Mouse (Mus musculus) adipose tissue, adult 10 weeks (tissue): ENCODE data around the gene Alox15. TPM values are rescaled to one million over a fixed set of nuclear protein-coding genes. Genes with fewer than 3 reads are reported as not detected.

Experiments
- polyA plus RNA-seq: library from polyadenylated mRNA; stranded (reverse); fragments of 350-450 nt; fragmentation: Illumina TruSeq; extraction: RNeasy Lipid Tissue Mini Kit (QIAGEN cat#74804); gene quantifications from one replicate; pipeline ENCODE4 v1.2.3, GENCODE M21; 2014; ENCODE audit warnings: low read depth, low replicate concordance

Gene Alox15
- polyA plus RNA-seq = 2.4 TPM

DNA sequence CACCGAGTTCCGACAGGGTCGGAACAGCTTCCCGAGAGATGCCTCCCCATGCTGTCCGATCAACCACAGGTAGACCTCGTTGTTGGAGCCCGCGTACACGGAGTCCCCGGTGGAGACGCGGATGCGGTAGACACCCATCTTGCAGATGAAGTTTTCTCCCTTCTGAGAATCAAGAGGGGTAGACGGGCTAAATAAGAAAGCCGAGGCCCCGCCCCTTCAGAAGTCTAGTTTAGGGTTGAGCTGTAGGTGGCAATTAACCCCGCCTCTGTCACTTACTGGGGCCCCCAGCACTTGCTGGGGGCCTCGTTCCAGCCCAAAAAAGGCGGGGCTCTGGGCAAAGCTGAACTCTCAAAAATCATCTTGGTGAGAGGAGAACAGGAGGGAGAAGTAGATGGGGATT, at the start of gene Alox15:
Alox15 (minus strand) TSS at position 164 of the 400 bp plus-strand sequence.

DNA sequence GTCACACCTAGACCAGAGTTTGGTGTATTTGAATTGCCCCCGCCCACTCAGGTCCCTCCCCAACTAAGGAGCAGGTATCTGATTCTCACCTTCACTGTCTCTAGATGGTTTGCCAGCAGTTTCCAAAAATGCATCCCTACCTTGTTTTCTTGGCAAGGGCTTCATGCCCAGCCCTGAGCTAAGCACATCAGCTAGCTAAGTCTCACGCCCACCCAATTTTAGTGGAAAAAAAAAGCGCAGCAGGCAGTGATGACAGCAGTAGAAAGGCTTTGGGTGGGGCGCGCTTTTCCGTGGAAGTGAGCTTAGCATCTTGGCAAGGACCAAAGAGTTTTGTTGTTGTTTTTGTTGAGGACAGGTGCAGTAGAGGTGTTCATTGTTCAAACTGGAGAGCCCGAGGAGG, 29.3 kb downstream of the Alox15 start, which contains the start of gene Alox12e:
Alox12e (minus strand) TSS at position 101 of the 400 bp plus-strand sequence.

Other genes starting within 250 kb of the Alox15 start
- 26.2 TPM for gene Mgl2, start 221.7 kb downstream of the Alox15 start, polyA plus RNA-seq
- 43.9 TPM for gene Clec10a, start 195.8 kb downstream of the Alox15 start, polyA plus RNA-seq
- 28.9 TPM for gene Slc16a11, start 139.3 kb downstream of the Alox15 start, polyA plus RNA-seq
- gene Slc16a13, start 131.0 kb downstream of the Alox15 start, polyA plus RNA-seq = 25.1 TPM
- gene Bcl6b, start 122.2 kb downstream of the Alox15 start, polyA plus RNA-seq = 7.0 TPM
- gene 0610010K14Rik, start 114.1 kb downstream of the Alox15 start, polyA plus RNA-seq = 45.5 TPM
- gene Gm21988, start 112.2 kb downstream of the Alox15 start, polyA plus RNA-seq = 11.1 TPM
- gene Rnasek, start 112.2 kb downstream of the Alox15 start, polyA plus RNA-seq = 343 TPM
- gene Alox12, start 96.7 kb downstream of the Alox15 start, polyA plus RNA-seq = 22.4 TPM
- 2.6 TPM for gene Alox12e, start 29.4 kb downstream of the Alox15 start, polyA plus RNA-seq
- 15.2 TPM for gene Pelp1, start 58.0 kb upstream of the Alox15 start, polyA plus RNA-seq
- gene Arrb2, start 80.6 kb upstream of the Alox15 start, polyA plus RNA-seq = 45.5 TPM
- gene Med11, start 99.9 kb upstream of the Alox15 start, polyA plus RNA-seq = 24.2 TPM
- 5.6 TPM for gene Zmynd15, start 107.4 kb upstream of the Alox15 start, polyA plus RNA-seq
- 14.8 TPM for gene Cxcl16, start 108.0 kb upstream of the Alox15 start, polyA plus RNA-seq
- not detected for gene Tm4sf5, start 153.2 kb upstream of the Alox15 start, polyA plus RNA-seq
- gene Vmo1, start 162.6 kb upstream of the Alox15 start, polyA plus RNA-seq = not detected
- not detected for gene Gltpd2, start 167.2 kb upstream of the Alox15 start, polyA plus RNA-seq
- gene Psmb6, start 173.3 kb upstream of the Alox15 start, polyA plus RNA-seq = 235 TPM
- not detected for gene Gm40193, start 180.9 kb upstream of the Alox15 start, polyA plus RNA-seq
- 19.3 TPM for gene Pld2, start 188.0 kb upstream of the Alox15 start, polyA plus RNA-seq
- 74.4 TPM for gene Mink1, start 210.8 kb upstream of the Alox15 start, polyA plus RNA-seq